Mouse (Mus musculus) heart, embryonic 16.5 days (tissue): Measurements from ENCODE around the gene Asic2. TPM values are rescaled to one million over a fixed set of nuclear protein-coding genes. Genes with fewer than 3 reads are reported as not detected.

Experiments used
- ATAC-seq: fragments of 200-750 bp; cut with Nextera tagmentation; replicated peaks from 2 replicates; pipeline ENCODE4 v1.8.0; 2017; ENCODE audit warnings: moderate number of reproducible peaks; ENCODE audit not compliant: insufficient read depth, low FRiP score; ENCODE audit errors: extremely low read depth
- H3K27ac ChIP-seq: fragments of 300-500 bp; sonication (generic); 2 replicates; pipeline ENCODE4 v1.5.1; 2014; ENCODE audit warnings: mild to moderate bottlenecking, low read length, control low read depth, moderate library complexity
- H3K27me3 ChIP-seq: fragments of 300-500 bp; sonication (generic); 2 replicates; pipeline ENCODE4 v1.6.1; 2014; ENCODE audit warnings: low read length, mixed read lengths; ENCODE audit not compliant: control insufficient read depth, insufficient read depth
- H3K36me3 ChIP-seq: fragments of 300-500 bp; sonication (generic); 2 replicates; pipeline ENCODE4 v1.6.1; 2014; ENCODE audit not compliant: control insufficient read depth, insufficient read depth
- H3K4me1 ChIP-seq: fragments of 300-500 bp; sonication (generic); 2 replicates; pipeline ENCODE4 v1.6.1; 2014; ENCODE audit warnings: low read length, mixed read lengths; ENCODE audit not compliant: control insufficient read depth, insufficient read depth
- H3K4me2 ChIP-seq: fragments of 300-500 bp; sonication (generic); 2 replicates; pipeline ENCODE4 v1.6.1; 2014; ENCODE audit warnings: low read depth, mild to moderate bottlenecking, control low read depth, low read length
- H3K4me3 ChIP-seq: fragments of 300-500 bp; sonication (generic); 2 replicates; pipeline ENCODE4 v1.5.1; 2014; ENCODE audit warnings: mild to moderate bottlenecking, control low read depth, low read length
- H3K9ac ChIP-seq: fragments of 300-500 bp; sonication (generic); 2 replicates; pipeline ENCODE4 v1.6.1; 2014; ENCODE audit warnings: low read length, control low read depth
- H3K9me3 ChIP-seq: fragments of 300-500 bp; sonication (generic); replicated peaks from 2 replicates; pipeline ENCODE4 v1.6.1; 2016; ENCODE audit warnings: low read length; ENCODE audit not compliant: control insufficient read depth
- WGBS: fragments of 180-500 bp; shearing (Covaris S2); extraction: QIAGEN DNeasy Blood & Tissue Kit; methylation state at CpG from one replicate; pipeline ENCODE4 v1.1.7; 2014; 5-methylcytosine and 5-hydroxymethylcytosine counted together
- polyA plus RNA-seq: library from polyadenylated mRNA; unstranded; fragments of >200 nt; fragmentation: Nextera tagmentation; extraction: Ambion mirVana; gene quantifications from 2 replicates; pipeline ENCODE4 v1.2.1, GENCODE M21; 2015

The Asic2 gene
- polyA plus RNA-seq, 1 experiment from 2014 or later = not detected

GRCm38 (mm10) chr11:81504791-81505430, 463.3 kb downstream of the Asic2 start:
- no peak overlapping the region for H3K27ac ChIP-seq
- H3K4me2 ChIP-seq = no peak overlapping the region
- H3K9me3 ChIP-seq = no peaks in the 10 kb centered on the region
- H3K4me3 ChIP-seq = no peak overlapping the region
- ATAC-seq = no peak
- no peaks in the 10 kb centered on the region for H3K27me3 ChIP-seq
- H3K36me3 ChIP-seq = no peaks in the 10 kb centered on the region
- no peak overlapping the region for H3K9ac ChIP-seq
- WGBS = 67% methylated on average over 8 of the region's 8 CpGs
- no peaks in the 10 kb centered on the region for H3K4me1 ChIP-seq

GRCm38 (mm10) chr11:81501473-81502246, 466.6 kb downstream of the Asic2 start:
- ATAC-seq = no peak
- no peaks in the 10 kb centered on the region for H3K36me3 ChIP-seq
- no peaks in the 10 kb centered on the region for H3K9me3 ChIP-seq
- no peak overlapping the region for H3K4me3 ChIP-seq
- 47% methylated on average over 14 of the region's 14 CpGs for WGBS
- no peak overlapping the region for H3K27ac ChIP-seq
- no peaks in the 10 kb centered on the region for H3K4me1 ChIP-seq
- no peak overlapping the region for H3K4me2 ChIP-seq
- 0 out of 2 replicates have a peak, but pooled peaks cover 3% of the 10 kb centered on the region for H3K27me3 ChIP-seq
- H3K9ac ChIP-seq = no peak overlapping the region

DNA sequence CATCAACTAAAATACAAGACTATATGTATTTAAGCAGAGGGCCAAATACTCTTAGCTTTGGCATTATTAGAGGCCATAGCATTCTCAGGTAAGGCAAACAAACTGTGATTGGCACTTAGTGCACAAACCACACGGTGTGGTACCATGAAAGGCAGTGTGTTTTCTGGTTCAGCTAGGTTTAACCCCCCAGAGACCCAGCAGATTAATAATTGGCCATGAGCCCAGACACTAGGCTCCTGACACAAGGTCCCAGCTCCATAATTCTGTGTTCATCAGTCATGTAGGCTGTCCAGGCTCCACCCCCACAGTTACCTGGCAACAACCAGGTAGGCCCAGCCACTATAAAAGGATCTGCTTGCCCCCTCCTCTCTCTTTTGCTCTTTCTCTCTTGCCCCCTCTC, 469.3 kb downstream of the Asic2 start:
- no peak overlapping the region for H3K4me2 ChIP-seq

GRCm38 (mm10) chr11:81497652-81498391, 470.4 kb downstream of the Asic2 start:
- ATAC-seq = no peak
- Histone ChIP-seq H3K27ac (no peak overlapping the region), H3K4me3 (no peak overlapping the region), H3K36me3 (no peaks in the 10 kb centered on the region), H3K27me3 (peaks cover 6% of the 10 kb centered on the region; the same call in 1 of the 2 replicates), H3K9me3 (no peaks in the 10 kb centered on the region), H3K9ac (no peak overlapping the region), H3K4me2 (no peak overlapping the region), H3K4me1 (no peaks in the 10 kb centered on the region)
- WGBS = 63% methylated on average over 9 of the region's 9 CpGs

More for the DNA sequence above, 469.3 kb downstream of the Asic2 start:
- Histone ChIP-seq H3K36me3 (no peaks in the 10 kb centered on the region), H3K9ac (no peak overlapping the region), H3K4me3 (no peak overlapping the region), H3K4me1 (no peaks in the 10 kb centered on the region), H3K9me3 (no peaks in the 10 kb centered on the region), H3K27me3 (peaks cover 6% of the 10 kb centered on the region; the same call in 1 of the 2 replicates), H3K27ac (no peak overlapping the region)
- WGBS = 60% methylated on average over 1 of the region's 1 CpGs
- no peak for ATAC-seq

DNA sequence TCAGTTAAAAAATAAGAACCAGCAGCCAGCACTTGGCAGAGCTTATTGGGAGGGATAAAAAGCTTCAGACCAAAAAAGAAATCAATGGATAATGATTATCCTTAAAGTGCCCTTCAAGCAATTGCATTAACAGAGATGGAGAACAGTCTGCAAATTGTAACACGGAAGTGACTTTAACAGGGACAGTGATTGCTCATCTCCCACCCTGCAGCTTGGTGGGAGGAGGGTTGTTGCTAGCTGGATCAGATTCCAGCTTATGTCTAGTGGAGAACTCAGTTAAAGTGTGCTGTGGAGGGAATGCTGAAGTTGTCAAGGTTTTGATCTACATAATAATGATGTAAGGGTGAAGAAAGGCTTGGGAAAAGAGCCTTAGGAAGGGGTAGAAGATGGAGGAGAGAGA, 471.8 kb downstream of the Asic2 start:
- Histone ChIP-seq H3K4me2 (no peak overlapping the region), H3K36me3 (no peaks in the 10 kb centered on the region), H3K4me1 (no peaks in the 10 kb centered on the region), H3K27ac (no peak overlapping the region), H3K9ac (no peak overlapping the region), H3K9me3 (no peaks in the 10 kb centered on the region), H3K27me3 (peaks cover 6% of the 10 kb centered on the region; the same call in 1 of the 2 replicates), H3K4me3 (no peak overlapping the region)
- ATAC-seq = no peak
- WGBS = 34% methylated on average over 1 of the region's 1 CpGs

DNA sequence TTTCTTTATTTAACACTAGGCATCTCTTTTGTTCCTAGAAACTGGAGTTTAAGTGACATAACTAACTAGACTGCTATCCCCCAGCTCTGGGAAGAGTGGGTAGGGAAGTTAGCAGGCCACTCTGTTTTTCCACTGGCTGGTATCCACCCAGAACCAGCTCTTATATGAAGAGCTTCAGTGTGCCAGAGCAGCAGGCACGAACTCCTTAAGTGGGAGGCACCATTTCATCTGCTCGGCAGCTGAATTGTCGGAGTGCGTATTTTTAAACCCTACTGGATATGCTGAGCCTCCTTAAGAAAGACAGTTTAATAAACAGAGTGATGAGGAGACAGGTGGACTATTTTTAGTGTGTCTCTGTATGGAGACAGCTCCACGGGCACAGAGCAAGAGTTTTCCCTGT, 475.9 kb downstream of the Asic2 start:
- peaks cover 4% of the 10 kb centered on the region; the same call in 1 of the 2 replicates for H3K27me3 ChIP-seq
- H3K4me2 ChIP-seq = no peak overlapping the region
- no peaks in the 10 kb centered on the region for H3K9me3 ChIP-seq
- no peak overlapping the region for H3K27ac ChIP-seq
- no peak for ATAC-seq
- 76% methylated on average over 5 of the region's 5 CpGs for WGBS
- H3K36me3 ChIP-seq = no peaks in the 10 kb centered on the region
- no peak overlapping the region for H3K9ac ChIP-seq
- H3K4me1 ChIP-seq = no peaks in the 10 kb centered on the region
- no peak overlapping the region for H3K4me3 ChIP-seq

DNA sequence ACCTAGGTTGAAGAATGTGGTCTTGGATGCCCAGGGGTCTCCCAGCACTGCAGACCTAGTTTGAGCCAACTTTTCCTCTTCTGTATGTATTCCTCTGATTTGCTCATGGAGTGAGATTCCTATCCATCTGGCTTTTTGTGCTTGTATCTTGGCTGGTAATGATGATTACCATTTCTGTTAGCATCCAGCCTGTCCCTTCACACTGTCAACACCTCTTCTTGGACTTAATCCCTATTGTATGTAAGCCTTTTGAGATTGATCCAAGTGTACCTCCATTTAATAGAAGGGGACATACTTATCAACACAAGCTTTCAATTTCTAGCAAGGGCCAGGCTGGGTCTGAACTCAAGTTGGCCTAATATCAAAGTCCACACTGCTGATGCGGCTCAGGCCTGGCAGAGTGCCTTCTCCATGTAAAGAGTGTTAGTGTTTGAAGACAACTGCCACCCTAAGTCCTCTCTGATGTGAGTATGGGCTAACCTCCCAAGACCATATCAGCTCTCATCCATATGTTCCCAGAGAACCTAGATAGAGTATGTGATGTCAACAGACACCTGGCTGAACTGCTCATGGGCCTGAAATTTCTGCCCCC, 479.0 kb downstream of the Asic2 start:
- no peak overlapping the region for H3K27ac ChIP-seq
- H3K4me2 ChIP-seq = no peak overlapping the region
- no peak overlapping the region for H3K4me3 ChIP-seq
- 59% methylated on average over 1 of the region's 1 CpGs for WGBS
- no peaks in the 10 kb centered on the region for H3K27me3 ChIP-seq
- H3K9me3 ChIP-seq = no peaks in the 10 kb centered on the region
- H3K9ac ChIP-seq = no peak overlapping the region
- no peak for ATAC-seq
- H3K36me3 ChIP-seq = no peaks in the 10 kb centered on the region
- no peaks in the 10 kb centered on the region for H3K4me1 ChIP-seq

DNA sequence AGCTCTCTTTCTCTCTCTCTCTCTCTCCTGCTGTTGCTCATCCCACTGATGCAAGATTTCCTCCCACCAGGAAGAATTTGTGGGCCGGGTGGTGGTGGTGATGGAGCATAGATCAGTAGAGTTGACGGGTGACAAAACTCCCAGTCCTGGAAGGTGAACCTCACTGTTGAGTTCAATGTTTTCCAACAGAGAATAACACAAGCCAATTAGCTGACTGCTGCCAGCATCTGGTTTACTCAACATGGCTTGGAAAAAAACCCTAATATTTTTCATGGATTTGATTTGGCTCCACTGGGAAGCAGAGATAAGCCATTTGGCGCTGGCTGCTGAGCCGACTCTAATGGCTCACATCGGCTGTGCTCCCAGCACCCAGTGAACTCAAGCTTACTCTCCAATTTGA, 479.6 kb downstream of the Asic2 start:
- Histone ChIP-seq H3K27ac (no peak overlapping the region), H3K9ac (no peak overlapping the region), H3K27me3 (no peaks in the 10 kb centered on the region), H3K4me2 (no peak overlapping the region), H3K4me3 (no peak overlapping the region), H3K4me1 (no peaks in the 10 kb centered on the region), H3K36me3 (no peaks in the 10 kb centered on the region), H3K9me3 (no peaks in the 10 kb centered on the region)
- 65% methylated on average over 5 of the region's 5 CpGs for WGBS
- ATAC-seq = no peak
